In genomic region chr19:38186631-38187344, GRCm38 (mm10) we compare ENCODE assay signal across 1 mouse cellular context.
TF ChIP-seq lines count a peak whose summit lies in the region.

No protein-coding gene starts in this region.

TF ChIP-seq in MEL, 35 proteins besides CTCF, POLR2A, EP300 and RAD21:
- TF ChIP-seq MYC (IDR thresholded peaks at IDR 0.05; ENCODE audit: low read depth, low read length): no peak
- TF ChIP-seq TCF12 (IDR thresholded peaks at IDR 0.05; ENCODE audit: low read depth, low read length): no peak
- no peak for TF ChIP-seq POLR2AphosphoS2 (IDR thresholded peaks at IDR 0.05; ENCODE audit: low read length)
- TF ChIP-seq TAL1 (IDR thresholded peaks at IDR 0.05; ENCODE audit: low read length): no peak
- no peak for TF ChIP-seq SIN3A (IDR thresholded peaks at IDR 0.05; ENCODE audit: low read length)
- TF ChIP-seq ELF1 (IDR thresholded peaks at IDR 0.05; ENCODE audit: low read depth, low read length): no peak
